Mouse (Mus musculus) ES-Bruce4 (cell line): ENCODE measurements at regions not wholly inside any gene's neighbourhood (a gene's known extent, or its start where the extent isn't known, plus 50 kb on each side); places are given as distances from the start of the nearest gene placed in this dataset.

ENCODE experiments used
- CTCF ChIP-seq: IDR thresholded peaks from one replicate; pipeline ENCODE4 v1.8.1; 2011; ENCODE audit warnings: low read depth, low read length
- EP300 ChIP-seq: IDR thresholded peaks from 2 replicates; pipeline ENCODE4 v1.6.1; 2011; ENCODE audit warnings: low read depth, low read length; ENCODE audit not compliant: insufficient read depth
- POLR2A ChIP-seq: IDR thresholded peaks from one replicate; pipeline ENCODE4 v1.8.1; 2011; ENCODE audit warnings: low read length; ENCODE audit not compliant: insufficient read depth

- TF ChIP-seq POLR2A (no peak), EP300 (no peak), CTCF (no peak)
These were observed 69.4 kb upstream of the Tut7 start for GRCm38 (mm10) chr13:59892340-59892739.
